Mouse (Mus musculus): ENCODE results near the gene Calb2.

- TF ChIP-seq CTCF (conservative IDR thresholded peaks at IDR 0.05 in 1 of 2, IDR thresholded peaks at IDR 0.05 in 1 of 2; ENCODE audit: low read depth in 2 of 2, low read length in 2 of 2) = no peak
- TF ChIP-seq USF2 (conservative IDR thresholded peaks at IDR 0.05; ENCODE audit: low read depth, low read length) = no peak
- no peak for TF ChIP-seq EP300 (IDR thresholded peaks at IDR 0.05; ENCODE audit: low read length)
- TF ChIP-seq USF1 (IDR thresholded peaks at IDR 0.05; ENCODE audit: low read depth, low read length) = no peak
- no peak for TF ChIP-seq ZC3H11A (IDR thresholded peaks at IDR 0.05; ENCODE audit: low read depth, low read length)
- TF ChIP-seq BHLHE40 (IDR thresholded peaks at IDR 0.05; ENCODE audit: low read depth, low read length) = no peak
- TF ChIP-seq SMC3 (IDR thresholded peaks at IDR 0.05; ENCODE audit: low read depth, low read length) = no peak
- TF ChIP-seq NRF1 (IDR thresholded peaks at IDR 0.05; ENCODE audit: low read depth, low read length) = no peak
- TF ChIP-seq ZNF384 (IDR thresholded peaks at IDR 0.05; ENCODE audit: low read depth, low read length) = no peak
- no peak for TF ChIP-seq E2F4 (IDR thresholded peaks at IDR 0.05; ENCODE audit: insufficient replicate concordance, low read depth, low read length)
Observed at GRCm38 (mm10) chr8:110216253-110216652, 48.2 kb upstream of the Calb2 start.

All from CH12.LX (cell line).